Mouse (Mus musculus) cortical plate, adult 2 months (tissue): ENCODE measurements around the gene Trpm3.

ENCODE experiments used
- CTCF ChIP-seq: fragments of 200-500 bp; IDR thresholded peaks from 2 replicates; pipeline ENCODE4 v1.5.1; 2011; ENCODE audit warnings: mild to moderate bottlenecking, control low read depth, low read length; ENCODE audit not compliant: insufficient read depth; ENCODE audit errors: extremely low read depth
- POLR2A ChIP-seq: fragments of 200-500 bp; IDR thresholded peaks from 2 replicates; pipeline ENCODE4 v1.6.1; 2011; ENCODE audit warnings: mild to moderate bottlenecking, low read length, control low read depth; ENCODE audit not compliant: insufficient read depth; ENCODE audit errors: extremely low read depth

DNA sequence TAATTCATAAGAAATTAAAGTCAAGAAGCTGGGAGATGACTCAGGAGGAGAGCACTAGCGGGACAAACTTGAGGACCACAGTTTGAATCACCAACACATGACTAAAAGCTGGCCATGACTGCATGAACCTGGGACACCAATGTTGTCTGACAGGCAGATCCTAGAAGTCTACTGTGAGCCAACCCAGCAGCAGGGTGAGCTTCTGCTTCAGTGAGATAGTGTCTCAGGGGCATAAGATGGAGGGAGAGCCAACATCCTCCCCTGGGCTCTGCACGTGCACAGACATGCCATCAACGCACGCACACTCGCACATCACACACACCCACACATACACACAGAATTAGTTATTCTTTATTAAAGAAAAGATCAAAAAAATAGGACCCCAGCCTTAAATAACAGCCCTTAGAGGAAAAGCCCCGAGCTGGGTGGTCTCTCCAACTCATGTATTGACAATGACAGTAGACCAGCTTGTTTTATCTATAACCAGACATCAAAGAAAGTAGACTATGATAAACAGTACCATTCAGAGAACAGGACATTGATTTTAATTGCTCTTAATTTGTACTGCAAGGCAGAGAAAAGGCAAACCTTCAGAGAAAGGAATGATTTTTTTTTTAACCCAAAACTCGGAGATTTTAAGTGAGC is 884.6 kb downstream of the Trpm3 start:
- no peak for TF ChIP-seq POLR2A
- no peak for TF ChIP-seq CTCF
